ENCODE assay signal across 18 mouse cellular contexts in genomic region chr6:86052556-86052955, GRCm38 (mm10). TPM values are rescaled to one million over a fixed set of nuclear protein-coding genes. Genes with fewer than 3 reads are reported as not detected.
DNase-seq lines count a peak whose midpoint lies in the region; ATAC-seq lines count a peak whose summit lies in the region.
"Had no signal": no experiment of that assay in that cellular context is flagged by ENCODE, and none has a peak within 500 bp of the region (broad histone marks: within the 10 kb centered on the region; RNA-seq: fewer than 3 reads in every experiment).

No protein-coding gene starts in this region.

- H3K4me2 ChIP-seq in forebrain, embryonic 16.5 days (ENCODE audit: low read length): peak overlapping the region; percentile 47
- peak overlapping the region; percentile 36 for H3K4me2 ChIP-seq in neural tube, embryonic 14.5 days (ENCODE audit: low read depth, low read length)
- H3K4me2 ChIP-seq: lung, embryonic 14.5 days had no signal

- no peak for DNase-seq in heart, embryonic 10.5 days (ENCODE audit: low spot score)
- no peak for DNase-seq in heart, adult 18-20 months
- DNase-seq in midbrain, embryonic 10.5 days (ENCODE audit: low spot score): no peak
- no peak for DNase-seq in gastrocnemius, postnatal 4 days (ENCODE audit: low spot score in 2 of 2)
- DNase-seq in layer of hippocampus, adult 8-10 months (ENCODE audit: low spot score in 2 of 2): no peak
- no peak for DNase-seq in adrenal gland, postnatal 10 days
- DNase-seq: kidney, adult 8-10 months; lung, embryonic 14.5 days; thymus, postnatal 14 days had no signal

- no peak overlapping the region for H3K4me3 ChIP-seq in heart, embryonic 10.5 days
- H3K4me3 ChIP-seq in forebrain, embryonic 16.5 days (replicated peaks; ENCODE audit: low read length): 0 out of 2 replicates have a peak overlapping the region, but pooled peaks have one; percentile 10
- H3K4me3 ChIP-seq in midbrain, embryonic 10.5 days: peak overlapping the region; percentile 35; the same call in 1 of the 2 replicates
- H3K4me3 ChIP-seq in neural tube, embryonic 14.5 days (ENCODE audit: low read depth, low read length): no peak overlapping the region

- no peaks in the 10 kb centered on the region for H3K36me3 ChIP-seq in heart, embryonic 10.5 days
- H3K36me3 ChIP-seq in forebrain, embryonic 16.5 days (ENCODE audit: control insufficient read depth, insufficient read depth): no peaks in the 10 kb centered on the region
- H3K36me3 ChIP-seq in midbrain, embryonic 10.5 days: no peaks in the 10 kb centered on the region
- no peaks in the 10 kb centered on the region for H3K36me3 ChIP-seq in neural tube, embryonic 14.5 days (ENCODE audit: control insufficient read depth, insufficient read depth, low read length)

- H3K27me3 ChIP-seq in heart, embryonic 10.5 days (ENCODE audit: insufficient read depth, poor library complexity, severe bottlenecking): no peaks in the 10 kb centered on the region
- H3K27me3 ChIP-seq in forebrain, embryonic 16.5 days (replicated peaks; ENCODE audit: control insufficient read depth, insufficient read depth, low read length): no peaks in the 10 kb centered on the region
- H3K27me3 ChIP-seq in midbrain, embryonic 10.5 days (ENCODE audit: low read depth, poor library complexity, severe bottlenecking): no peaks in the 10 kb centered on the region; the same call in 1 of the 2 replicates
- H3K27me3 ChIP-seq in neural tube, embryonic 14.5 days (ENCODE audit: control insufficient read depth, insufficient read depth, low read length): no peaks in the 10 kb centered on the region

- peak overlapping the region; percentile 47 for H3K9ac ChIP-seq in forebrain, embryonic 16.5 days (replicated peaks; ENCODE audit: low read depth, low read length)
- H3K9ac ChIP-seq in neural tube, embryonic 14.5 days (replicated peaks; ENCODE audit: low read depth, low read length): peak overlapping the region; percentile 51
- H3K9ac ChIP-seq: lung, embryonic 14.5 days had no signal

- peaks cover 36% of the 10 kb centered on the region for H3K4me1 ChIP-seq in heart, embryonic 10.5 days
- peaks cover 45% of the 10 kb centered on the region for H3K4me1 ChIP-seq in forebrain, embryonic 16.5 days (replicated peaks; ENCODE audit: control insufficient read depth, insufficient read depth, low read length)
- peaks cover 58% of the 10 kb centered on the region for H3K4me1 ChIP-seq in midbrain, embryonic 10.5 days
- H3K4me1 ChIP-seq in neural tube, embryonic 14.5 days (ENCODE audit: control insufficient read depth, insufficient read depth, low read length): peaks cover 46% of the 10 kb centered on the region

- peak overlapping the region; percentile 18; the same call in 1 of the 2 replicates for H3K27ac ChIP-seq in heart, embryonic 10.5 days
- H3K27ac ChIP-seq in forebrain, embryonic 16.5 days (ENCODE audit: low read length): peak overlapping the region; percentile 91
- peak overlapping the region; percentile 89 for H3K27ac ChIP-seq in midbrain, embryonic 10.5 days (replicated peaks)
- peak overlapping the region; percentile 97 for H3K27ac ChIP-seq in neural tube, embryonic 14.5 days (ENCODE audit: low read depth, low read length)

- no peak for ATAC-seq in forebrain, embryonic 16.5 days
- ATAC-seq in neural tube, embryonic 14.5 days (ENCODE audit: low read depth): peak; percentile 47
- ATAC-seq: activated CD4-positive, CD25-positive, alpha-beta regulatory T cell, adult 4 months had no signal

- WGBS in heart, embryonic 10.5 days: 46% methylated on average over 4 of the region's 4 CpGs
- WGBS in forebrain, embryonic 16.5 days: 15% methylated on average over 4 of the region's 4 CpGs
- WGBS in midbrain, embryonic 10.5 days: 41% methylated on average over 4 of the region's 4 CpGs
- 5% methylated on average over 4 of the region's 4 CpGs for WGBS in neural tube, embryonic 14.5 days

- H3K9me3 ChIP-seq in heart, embryonic 10.5 days: no peaks in the 10 kb centered on the region
- H3K9me3 ChIP-seq in forebrain, embryonic 16.5 days (ENCODE audit: control insufficient read depth, low read length): no peaks in the 10 kb centered on the region
- H3K9me3 ChIP-seq in midbrain, embryonic 10.5 days (replicated peaks): no peaks in the 10 kb centered on the region
- H3K9me3 ChIP-seq in neural tube, embryonic 14.5 days (ENCODE audit: control insufficient read depth, low read length): no peaks in the 10 kb centered on the region

RNA-seq across cellular contexts. Expression of gene Add2, which starts 24.1 kb away (rescaled TPM):
- 12.1 and 16.0 TPM in 2 replicates for polyA plus RNA-seq in heart, embryonic 10.5 days (2016; fragmentation: Nextera tagmentation; extraction: Ambion mirVana)
- under 1 TPM; 0.18 to 0.30 TPM for total RNA-seq in heart, adult 18-20 months (2021)
- polyA plus RNA-seq in forebrain, embryonic 16.5 days (2015; fragmentation: Nextera tagmentation; extraction: Ambion mirVana): 243 and 248 TPM in 2 replicates
- polyA plus RNA-seq in midbrain, embryonic 10.5 days (2016; fragmentation: Nextera tagmentation; extraction: Ambion mirVana): 43.3 and 81.8 TPM in 2 replicates
- 94.7 and 111 TPM in 2 replicates for polyA plus RNA-seq in neural tube, embryonic 14.5 days (2014; fragmentation: Nextera tagmentation; extraction: Ambion mirVana)
- 1 to 10 TPM in 1 of 2 experiments, under 1 TPM in 1; 0.74 to 1.2 TPM for total RNA-seq in gastrocnemius, postnatal 4 days (2021)
- 100 to 1,000 TPM; 231 to 268 (median 258) TPM for total RNA-seq in layer of hippocampus, adult 8-10 months (2022)
- total RNA-seq in adrenal gland, postnatal 10 days (2021): 10 to 100 TPM in 1 of 2 experiments, 1 to 10 TPM in 1; 5.3 to 11.8 TPM
- polyA plus RNA-seq: activated CD4-positive, CD25-positive, alpha-beta regulatory T cell, adult 4 months had no signal

RNA-seq across cellular contexts. Expression of gene Figla, which starts 36.6 kb away (rescaled TPM):
- not detected in 2 replicates for polyA plus RNA-seq in heart, embryonic 10.5 days (2016; fragmentation: Nextera tagmentation; extraction: Ambion mirVana)
- not detected for total RNA-seq in heart, adult 18-20 months (2021)
- polyA plus RNA-seq in forebrain, embryonic 16.5 days (2015; fragmentation: Nextera tagmentation; extraction: Ambion mirVana): not detected in 2 replicates
- polyA plus RNA-seq in midbrain, embryonic 10.5 days (2016; fragmentation: Nextera tagmentation; extraction: Ambion mirVana): not detected in 2 replicates
- polyA plus RNA-seq in neural tube, embryonic 14.5 days (2014; fragmentation: Nextera tagmentation; extraction: Ambion mirVana): not detected in 2 replicates
- not detected for total RNA-seq in gastrocnemius, postnatal 4 days (2021)
- total RNA-seq in layer of hippocampus, adult 8-10 months (2022): not detected
- total RNA-seq in adrenal gland, postnatal 10 days (2021): not detected
- total RNA-seq: common myeloid progenitor, adult 5-6 weeks; granulocyte monocyte progenitor cell, adult 5-6 weeks; heart, postnatal 25 days; megakaryocyte-erythroid progenitor cell, adult 5-6 weeks; MEL had no signal
- polyA plus RNA-seq: activated CD4-positive, CD25-positive, alpha-beta regulatory T cell, adult 4 months; limb, embryonic 14.5 days; lung, embryonic 14.5 days had no signal

Comparison
In these comparisons a context has a peak if more than half of its experiments do, and no peak if none do; other contexts are left out.
1. H3K27ac ChIP-seq: peak in every context shown above with its lines; median percentile 97 in neural tube, embryonic 14.5 days; 91 in forebrain, embryonic 16.5 days; 89 in midbrain, embryonic 10.5 days; 18 in heart, embryonic 10.5 days.
2. H3K4me3 ChIP-seq: peak in forebrain, embryonic 16.5 days (single experiment) and midbrain, embryonic 10.5 days (single experiment); none in heart, embryonic 10.5 days (single experiment) and neural tube, embryonic 14.5 days (single experiment).
3. RNA of gene Add2, which starts 24.1 kb away (total RNA-seq): 231 to 268 TPM in layer of hippocampus, adult 8-10 months; 5.3 to 11.8 TPM in adrenal gland, postnatal 10 days, 0.74 to 1.2 TPM in gastrocnemius, postnatal 4 days and 0.18 to 0.30 TPM in heart, adult 18-20 months; every median in the first group is over 10 times any median in the second.